Mouse (Mus musculus) olfactory bulb, adult 2 months (tissue): Measurements from ENCODE around the gene 1700001L19Rik.

Source experiments
- CTCF ChIP-seq: fragments of 200-500 bp; IDR thresholded peaks from 2 replicates; pipeline ENCODE4 v1.5.1; 2012; ENCODE audit warnings: low read depth, mild to moderate bottlenecking, low read length, moderate library complexity; ENCODE audit not compliant: insufficient read depth
- POLR2A ChIP-seq: fragments of 200-500 bp; IDR thresholded peaks from 2 replicates; pipeline ENCODE4 v1.6.1; 2012; ENCODE audit warnings: mild to moderate bottlenecking, low read depth, low read length, moderate library complexity; ENCODE audit not compliant: insufficient read depth

- TF ChIP-seq CTCF, result no peak
- TF ChIP-seq POLR2A, result no peak
Measured at GRCm38 (mm10) chr13:68581086-68581740, 16.0 kb upstream of the 1700001L19Rik start.
